Mouse (Mus musculus) lung, postnatal 25 days (tissue): ENCODE data around the gene Rsl24d1.
"Not testable (repeated sequence)": the region's sequence is repeated elsewhere in the genome, so short reads cannot be mapped to it uniquely, and the experiment has no call there.

ENCODE experiments used
- DNase-seq: peaks from one replicate; pipeline ENCODE4 v3.0.0; 2022; ENCODE audit warnings: low spot score

The Rsl24d1 gene

DNA sequence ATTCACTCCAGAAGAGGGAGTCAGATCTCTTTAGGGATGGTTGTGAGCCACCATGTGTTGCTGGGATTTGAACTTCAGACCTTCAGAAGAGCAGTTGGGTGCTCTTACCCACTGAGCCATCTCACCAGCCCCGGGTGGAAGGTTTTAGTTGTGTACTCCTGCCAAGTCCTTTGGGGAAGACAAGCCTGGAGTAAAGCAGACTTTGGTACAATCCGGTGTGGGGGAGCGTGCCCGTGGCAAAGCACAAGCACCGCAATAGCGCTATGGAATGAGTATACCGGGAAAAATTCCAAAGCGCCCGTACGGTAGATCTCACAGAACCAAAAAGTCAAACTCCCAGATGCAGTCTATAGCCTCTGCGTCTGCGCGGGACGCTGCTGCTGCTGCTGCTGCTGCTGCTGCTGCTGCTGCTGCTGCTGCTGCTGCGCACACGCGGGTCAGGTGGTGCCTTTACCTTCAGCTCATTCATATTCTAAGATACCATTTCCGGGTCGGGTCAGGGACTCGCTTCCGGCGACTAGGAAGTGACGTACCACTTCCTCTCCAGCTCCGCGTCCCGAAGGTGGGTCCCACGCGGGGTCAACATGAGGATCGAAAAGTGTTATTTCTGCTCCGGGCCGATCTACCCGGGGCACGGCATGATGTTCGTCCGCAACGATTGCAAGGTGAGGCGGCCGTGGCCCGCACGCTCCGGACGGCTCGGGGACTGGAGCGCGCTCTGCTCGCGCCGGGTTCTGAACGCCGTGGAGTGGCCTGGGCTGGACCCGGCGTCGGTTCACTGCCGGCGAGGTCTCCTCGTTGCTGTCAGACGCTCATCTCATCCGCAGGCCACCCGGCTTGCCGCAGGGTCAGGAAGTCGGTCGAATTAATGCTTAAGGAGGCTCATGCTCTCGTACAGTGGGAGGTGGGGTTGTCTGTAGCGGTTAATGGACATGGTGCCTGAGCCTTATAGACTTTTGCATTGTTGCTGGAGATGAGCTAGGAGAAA, at the start of gene Rsl24d1:
TSS of gene Rsl24d1 (plus strand) at position 508 of the 988 bp plus-strand sequence.
- peak; percentile 91 for DNase-seq

DNA sequence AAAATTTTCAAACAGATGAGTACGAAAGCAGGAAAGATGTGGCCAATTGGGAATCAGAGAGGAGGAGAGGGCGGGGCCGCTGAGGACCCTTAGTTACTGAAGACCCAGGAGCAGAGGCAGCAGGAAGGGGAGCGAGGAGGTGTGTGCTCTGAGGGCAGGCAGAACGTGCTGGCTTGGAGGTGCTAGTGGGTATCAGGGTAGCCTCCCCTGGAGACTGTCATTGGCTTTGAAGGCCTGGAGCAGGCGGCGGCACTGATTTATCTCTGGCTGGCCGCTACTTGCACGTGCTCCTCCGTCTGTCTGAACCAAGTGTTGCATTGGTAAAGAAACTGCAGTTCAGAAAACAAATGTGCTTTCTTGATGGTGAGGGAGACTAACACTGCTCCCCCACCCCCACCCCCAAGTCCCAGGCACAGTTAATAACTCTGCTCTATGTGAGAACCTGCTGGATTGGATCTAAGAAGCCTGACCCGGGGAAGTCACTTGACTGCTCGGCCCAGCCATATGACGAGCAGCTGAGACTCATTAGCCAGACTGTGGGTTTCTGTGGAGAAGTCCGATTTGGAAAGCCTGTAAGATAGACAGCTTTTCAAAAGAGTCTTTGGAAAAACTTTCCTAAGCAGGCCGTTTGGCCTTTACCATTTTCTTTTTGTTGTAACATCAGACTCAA, 49.5 kb upstream of the Rsl24d1 start:
- DNase-seq = no peak

DNA sequence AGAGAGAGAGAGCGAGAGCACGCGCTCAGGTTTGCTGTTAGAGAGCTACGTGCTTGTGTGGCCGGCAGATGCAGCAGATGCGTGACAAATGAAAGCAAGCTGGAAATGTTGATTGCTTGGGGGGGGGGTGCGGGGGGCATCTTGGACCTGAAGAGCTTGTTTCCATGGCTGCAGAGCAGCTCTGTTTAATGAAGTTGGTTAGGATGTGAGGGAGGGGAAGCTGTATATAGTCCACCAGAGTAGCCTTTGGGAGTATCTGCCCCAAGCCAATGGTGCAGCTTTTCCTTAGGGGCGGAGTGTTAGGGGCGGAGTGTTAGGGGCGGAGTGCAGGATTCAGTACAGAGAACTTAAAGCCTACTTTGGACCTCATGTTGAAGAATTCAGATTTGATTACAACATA, 46.1 kb upstream of the Rsl24d1 start:
- DNase-seq = no peak

DNA sequence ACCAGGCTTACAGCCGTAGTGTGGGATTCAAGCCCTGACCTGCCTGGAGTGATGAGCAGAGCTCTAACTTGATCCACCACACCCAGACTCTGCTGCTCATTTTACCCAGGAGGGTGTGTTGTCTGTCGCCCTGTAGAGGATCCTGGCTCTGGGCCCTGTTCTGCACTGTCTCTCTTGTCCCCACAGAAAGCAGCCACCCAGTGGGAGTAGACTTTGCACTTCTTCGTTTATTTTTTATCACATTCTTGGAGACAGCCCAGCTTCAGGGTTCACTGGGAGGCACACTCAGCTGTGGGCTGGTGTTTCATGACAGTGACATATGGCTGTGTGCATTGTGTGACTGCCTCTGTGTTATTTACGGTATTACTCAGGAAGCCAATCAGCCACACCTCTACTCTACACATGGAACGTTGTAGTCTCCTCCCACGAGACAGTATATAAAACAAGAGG, 45.0 kb upstream of the Rsl24d1 start:
- peak; percentile 83 for DNase-seq

DNA sequence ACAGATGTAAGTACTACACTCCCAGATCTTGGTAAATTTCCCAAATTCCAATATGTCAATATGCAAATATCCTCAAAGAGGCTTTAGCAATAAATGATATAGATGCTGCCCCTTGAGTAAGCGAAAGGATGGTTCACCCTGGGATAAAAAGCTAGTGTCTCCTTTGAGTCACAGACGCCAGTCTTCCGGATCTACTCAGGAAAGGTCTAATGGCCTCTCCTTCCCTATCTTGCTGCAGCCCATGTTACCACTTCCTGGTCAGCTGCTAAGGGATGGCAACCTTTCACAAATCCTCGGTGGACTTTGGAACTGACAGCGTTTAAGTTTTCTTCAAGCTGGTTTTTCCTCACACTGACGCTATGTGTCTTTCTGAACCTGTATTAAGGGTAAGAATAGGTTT, 44.5 kb upstream of the Rsl24d1 start:
- peak; percentile 59 for DNase-seq

DNA sequence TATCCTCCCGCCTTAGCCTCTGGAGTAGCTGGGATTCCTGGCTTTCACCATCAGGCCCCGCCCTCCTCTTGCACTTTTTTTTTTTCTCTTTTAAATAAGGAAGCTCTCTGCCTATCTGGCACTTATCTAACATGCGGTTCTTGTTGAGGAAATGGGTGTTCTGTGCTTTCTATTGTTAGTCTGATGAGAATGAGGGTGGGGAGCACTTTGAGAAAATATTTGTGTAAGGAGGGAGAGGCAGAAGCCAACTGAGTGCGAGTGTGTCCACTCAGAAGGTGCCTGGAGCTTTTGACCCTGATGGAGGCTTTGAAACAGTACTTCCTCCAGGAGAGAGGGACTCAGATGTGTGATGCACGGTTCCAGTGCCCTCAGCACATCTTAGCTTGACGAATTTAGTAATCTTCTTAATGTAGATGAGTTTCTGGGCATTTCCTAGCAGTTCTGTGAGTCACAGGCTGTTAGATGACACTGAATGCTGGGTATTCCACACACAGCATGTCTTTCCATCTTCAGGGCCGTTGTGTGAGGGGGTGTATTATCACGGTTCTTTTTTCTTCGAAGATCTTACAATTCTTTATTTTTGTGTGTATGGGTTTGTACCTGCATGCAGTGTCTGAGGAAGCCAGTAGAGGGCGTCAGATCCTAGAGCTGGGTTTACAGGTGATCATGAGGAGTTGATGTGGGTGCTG, 42.1 kb upstream of the Rsl24d1 start:
- peak; percentile 87 for DNase-seq

DNA sequence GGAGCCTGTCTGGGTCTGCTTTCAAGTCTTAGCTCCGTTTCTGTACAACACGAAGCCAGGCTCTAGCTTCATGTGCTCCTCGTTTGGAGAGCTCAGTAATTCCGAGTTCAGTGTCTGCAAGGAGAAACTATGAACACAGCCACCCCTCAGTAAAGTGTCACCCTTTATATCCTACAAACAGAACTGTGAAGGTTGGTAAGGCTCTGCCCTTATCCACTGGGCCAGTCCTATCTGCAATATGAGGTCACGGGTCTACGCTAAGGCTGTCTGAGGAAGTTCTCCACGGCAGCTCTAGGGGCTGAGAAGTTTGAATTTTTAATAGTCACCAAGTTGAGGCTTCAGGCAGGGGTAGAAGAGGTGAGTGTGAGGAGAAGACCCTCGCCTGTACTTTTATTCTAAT, 40.8 kb upstream of the Rsl24d1 start:
- DNase-seq = no peak

DNA sequence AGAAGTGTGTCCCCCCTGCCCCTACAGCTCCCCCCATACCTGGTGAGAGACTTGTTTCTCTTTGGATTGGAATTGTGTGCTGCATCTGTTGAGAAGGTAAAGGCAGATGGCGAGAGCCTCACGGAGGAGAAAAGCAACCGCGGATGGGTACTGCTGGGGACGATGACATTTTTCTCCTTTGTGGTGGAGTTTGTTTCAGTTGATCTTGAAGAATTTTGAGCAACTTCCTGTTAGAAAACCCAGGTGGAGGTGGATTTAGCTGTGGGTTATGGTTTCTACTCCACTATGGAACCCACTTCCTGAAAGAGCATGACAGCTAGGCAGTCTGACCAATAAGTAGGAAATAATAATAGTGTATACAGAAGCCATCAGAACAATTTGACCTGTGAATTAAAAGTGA, 40.1 kb upstream of the Rsl24d1 start:
- no peak for DNase-seq

DNA sequence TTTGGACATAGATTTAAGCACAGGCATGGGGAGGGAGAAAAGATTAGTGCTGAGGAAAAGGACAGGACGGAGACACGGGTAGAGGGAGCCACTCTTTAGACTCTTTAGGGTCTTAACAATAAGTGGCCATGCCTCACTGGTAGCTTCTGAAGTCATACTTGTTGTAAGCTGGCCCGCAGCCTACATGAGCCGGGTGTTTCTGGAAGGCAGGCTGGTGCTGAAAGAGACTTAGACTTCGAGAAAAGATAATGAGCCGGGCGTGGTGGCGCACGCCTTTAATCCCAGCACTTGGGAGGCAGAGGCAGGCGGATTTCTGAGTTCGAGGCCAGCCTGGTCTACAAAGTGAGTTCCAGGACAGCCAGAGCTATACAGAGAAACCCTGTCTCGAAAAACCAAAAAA, 33.9 kb upstream of the Rsl24d1 start:
- DNase-seq = not testable (repeated sequence)

DNA sequence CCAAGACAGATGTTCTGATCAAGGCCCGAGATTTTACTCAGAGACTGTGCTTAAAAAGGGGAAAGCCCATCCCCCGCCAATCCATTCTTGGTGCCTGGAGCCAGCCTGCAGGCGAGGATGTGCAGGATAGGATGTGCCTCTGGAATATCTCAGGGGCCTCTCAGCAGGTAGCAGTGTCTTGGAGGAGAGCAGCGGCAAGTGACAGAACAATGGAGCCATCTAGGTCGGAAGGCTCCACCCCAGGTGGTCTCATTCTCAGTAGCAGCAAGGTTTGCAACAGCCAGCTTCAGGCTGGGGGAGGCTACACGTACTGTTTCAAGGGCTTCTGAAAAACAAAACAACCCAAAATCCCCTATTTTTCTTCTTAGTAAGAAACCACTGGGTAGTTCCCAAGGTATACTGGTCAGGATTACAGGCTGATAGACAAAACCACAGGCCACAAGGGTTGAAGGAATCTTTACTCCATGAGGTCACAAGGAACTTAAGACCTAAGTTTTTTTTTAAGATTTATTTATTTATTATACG, 33.4 kb upstream of the Rsl24d1 start:
- DNase-seq = no peak

DNA sequence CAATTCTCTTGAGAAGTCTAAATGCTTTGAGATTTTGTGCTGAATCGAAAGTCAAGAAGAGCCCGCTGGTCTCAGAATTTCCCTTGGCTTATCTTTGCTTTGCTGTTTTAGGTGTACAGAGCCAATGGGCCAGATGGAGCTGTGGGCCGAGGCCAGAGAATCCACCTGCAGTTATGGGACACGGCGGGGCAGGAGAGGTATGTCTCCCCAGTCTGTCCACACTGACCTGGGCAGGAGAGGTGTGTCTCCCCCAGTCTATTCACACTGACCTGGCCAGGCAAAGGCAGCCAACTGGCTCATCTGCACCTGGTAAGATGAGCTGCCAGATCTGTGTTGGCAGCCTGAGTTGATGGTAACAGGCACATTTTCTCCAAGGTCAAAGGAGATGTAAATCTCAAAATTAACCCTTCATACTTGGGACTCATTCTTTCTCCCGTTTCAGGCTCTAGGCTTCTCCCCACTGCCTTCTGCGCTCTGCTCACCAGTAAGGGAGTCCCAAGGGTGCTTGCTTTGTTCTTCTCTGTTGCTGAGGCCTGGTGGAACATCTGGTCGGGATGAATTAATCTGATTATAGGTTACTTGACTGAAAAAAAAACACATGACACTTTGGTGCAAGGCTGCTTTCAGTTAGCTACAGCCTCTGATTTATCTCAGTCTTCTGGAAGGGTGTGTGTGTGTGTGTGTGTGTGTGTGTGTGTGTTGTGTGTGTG, 30.8 kb upstream of the Rsl24d1 start:
- no peak for DNase-seq

DNA sequence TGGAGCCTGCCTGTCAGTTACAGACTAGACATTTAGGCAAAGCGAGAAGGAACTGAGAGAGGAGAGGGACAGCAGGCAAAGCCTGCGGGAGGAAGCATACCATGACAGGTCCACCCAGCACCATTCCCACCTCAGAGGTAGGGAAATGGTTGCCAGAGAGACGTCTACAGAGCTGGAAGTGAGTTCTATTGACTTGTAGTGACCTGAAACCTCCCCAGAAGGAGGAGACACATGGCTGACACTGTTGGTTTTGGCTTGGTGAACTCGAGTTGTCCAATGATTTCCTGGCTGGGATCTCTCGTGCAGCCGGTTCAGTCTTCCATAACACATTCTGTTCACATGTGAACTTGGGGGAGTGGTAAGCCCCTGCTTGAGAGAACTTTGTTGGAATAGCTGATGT, 29.3 kb upstream of the Rsl24d1 start:
- DNase-seq = no peak

DNA sequence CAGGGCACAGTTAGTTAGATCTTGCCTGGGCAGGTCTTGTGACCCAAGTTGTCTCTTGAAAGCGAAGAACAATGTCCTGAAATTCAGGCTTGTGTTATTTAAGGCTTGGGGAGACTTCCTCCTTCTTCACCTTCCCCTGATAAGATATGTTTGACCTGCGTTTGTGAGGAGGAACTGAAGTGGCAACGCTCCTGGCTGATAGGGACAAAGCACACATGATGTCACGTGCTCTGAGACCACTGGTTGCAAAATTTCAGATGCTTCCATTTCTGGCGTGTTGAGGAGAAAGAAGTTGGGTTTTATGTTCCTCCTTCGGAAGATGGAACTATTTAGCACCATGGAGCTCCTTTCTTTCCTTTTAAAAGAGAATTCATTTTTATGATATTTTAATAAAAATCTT, 27.4 kb upstream of the Rsl24d1 start:
- peak; percentile 46 for DNase-seq

DNA sequence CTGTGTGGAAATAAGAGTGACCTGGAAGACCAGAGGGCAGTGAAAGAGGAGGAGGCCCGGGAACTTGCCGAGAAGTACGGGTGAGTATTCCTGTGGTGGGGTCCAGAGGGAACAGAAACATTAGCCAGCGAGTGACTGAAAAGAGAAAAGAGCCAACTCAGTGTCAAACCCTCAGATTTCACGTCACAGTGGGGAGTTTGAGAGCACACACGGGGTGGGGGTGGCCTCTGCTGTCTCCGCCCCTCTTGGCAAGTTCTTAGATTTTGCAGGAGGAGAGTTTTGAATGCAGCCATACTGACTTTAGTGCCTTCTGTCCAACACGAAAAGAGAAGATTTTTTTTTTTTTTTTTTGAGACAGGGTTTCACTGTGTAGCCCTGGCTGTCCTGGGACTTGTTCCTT, 26.1 kb upstream of the Rsl24d1 start:
- no peak for DNase-seq

DNA sequence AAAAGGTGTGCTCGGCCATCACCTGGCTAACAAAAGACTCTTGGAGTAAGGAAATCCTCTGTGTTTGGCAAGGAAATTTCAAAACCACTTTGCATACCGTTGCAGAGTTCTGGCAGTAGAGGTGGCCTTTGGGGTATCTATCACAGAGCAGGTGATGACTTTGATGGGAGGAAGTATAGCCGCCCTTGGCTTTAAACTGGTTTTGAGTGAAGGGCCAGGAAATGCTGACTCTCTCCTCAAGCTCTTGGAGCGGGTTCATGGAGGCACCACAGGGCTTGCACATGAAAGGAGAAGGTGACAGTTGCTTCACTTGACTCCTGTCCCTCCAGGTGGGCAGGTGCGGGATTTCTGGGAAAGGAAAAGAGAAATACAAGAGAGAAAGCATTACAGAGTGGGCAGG, 25.6 kb upstream of the Rsl24d1 start:
- DNase-seq = no peak

DNA sequence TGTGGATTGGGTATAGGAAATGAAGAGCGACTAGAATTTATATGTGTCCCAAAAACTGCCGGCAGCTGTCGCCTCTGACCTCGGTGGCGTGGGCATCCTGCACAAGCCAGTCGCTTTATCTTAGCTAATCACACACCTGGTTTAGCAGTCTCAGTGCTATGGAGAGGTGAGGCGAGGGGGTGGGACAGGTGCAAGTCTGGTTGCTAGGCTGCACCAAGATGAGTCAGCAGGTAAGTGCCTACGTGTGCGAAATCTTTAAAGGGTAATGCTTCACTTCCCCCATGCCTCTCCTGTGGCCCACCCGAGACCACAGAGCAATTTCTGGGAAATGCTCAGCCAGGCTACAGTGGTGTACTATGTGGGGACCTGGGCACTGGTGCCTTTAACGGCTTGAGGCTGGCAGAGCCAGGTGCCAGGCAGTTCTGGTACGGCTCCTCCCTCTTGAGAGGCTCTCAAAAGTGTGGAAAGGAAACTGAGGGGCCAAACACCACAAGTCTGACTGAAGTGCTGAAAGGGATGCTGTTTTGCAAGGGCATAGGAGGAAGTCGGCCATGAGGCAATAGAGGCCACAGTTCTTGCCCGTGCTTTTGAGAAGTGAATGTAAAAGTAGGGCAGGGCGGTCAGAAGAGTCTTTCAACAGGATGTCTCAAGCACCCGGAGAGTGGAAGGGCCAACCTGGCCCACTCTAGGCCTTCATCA, 23.9 kb upstream of the Rsl24d1 start:
- DNase-seq = peak; percentile 89

DNA sequence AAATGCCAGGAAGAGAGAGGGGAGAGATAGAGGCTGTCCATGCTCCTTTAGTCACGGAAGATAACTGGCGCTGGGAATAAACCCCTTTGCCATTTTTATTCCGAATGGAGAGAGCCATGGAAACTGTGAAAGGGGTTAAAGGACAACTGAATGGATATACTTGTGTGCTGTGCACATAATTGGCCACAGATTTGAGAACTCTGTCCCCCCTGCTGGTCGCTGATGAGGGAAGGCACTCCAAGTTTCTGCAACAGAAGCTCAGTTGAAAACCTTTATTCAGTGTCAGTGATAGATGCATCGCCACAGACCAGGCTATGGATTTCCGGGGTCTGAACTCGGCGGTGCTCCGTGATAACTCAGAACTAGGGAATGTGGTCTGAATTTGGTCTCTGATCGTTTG, 23.1 kb upstream of the Rsl24d1 start:
- no peak for DNase-seq

DNA sequence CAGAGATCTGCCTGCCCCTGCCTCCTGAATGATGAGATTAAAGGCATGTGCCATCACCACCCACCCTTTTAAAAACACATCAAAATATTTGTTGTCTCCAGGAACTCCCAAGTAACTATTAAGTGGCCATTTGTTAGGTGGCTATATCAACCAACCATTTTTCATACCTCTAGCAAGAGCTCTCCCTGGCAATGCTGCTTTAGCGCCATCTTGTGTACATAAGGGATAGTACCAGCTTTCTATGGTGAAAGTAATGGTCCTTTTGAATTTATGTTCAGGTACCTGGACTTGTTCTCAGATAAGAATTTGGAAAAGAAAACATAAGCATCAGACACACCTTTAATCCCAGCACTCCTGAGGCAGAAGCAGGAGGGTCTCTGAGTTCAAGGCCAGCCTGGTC, 21.5 kb upstream of the Rsl24d1 start:
- DNase-seq = peak; percentile 75

DNA sequence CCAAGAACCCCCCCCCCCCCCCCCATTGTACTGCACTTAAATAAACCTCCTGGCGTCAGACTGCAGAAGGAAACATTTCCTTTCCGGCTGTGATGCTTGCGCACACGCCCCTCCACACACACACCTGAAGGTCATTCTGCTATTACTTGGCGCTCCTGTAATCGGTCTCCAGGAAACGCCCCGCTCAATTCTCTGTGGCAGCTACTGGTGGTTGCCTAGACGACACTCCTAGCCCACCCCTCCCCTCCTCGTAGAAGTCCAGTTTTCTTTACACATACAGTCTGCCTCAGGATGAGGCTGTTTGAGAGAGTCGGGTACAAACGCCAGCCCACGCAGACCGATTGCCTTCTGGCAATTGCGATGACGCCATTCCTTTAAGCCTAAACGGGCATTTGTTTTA, 18.6 kb upstream of the Rsl24d1 start:
- no peak for DNase-seq

DNA sequence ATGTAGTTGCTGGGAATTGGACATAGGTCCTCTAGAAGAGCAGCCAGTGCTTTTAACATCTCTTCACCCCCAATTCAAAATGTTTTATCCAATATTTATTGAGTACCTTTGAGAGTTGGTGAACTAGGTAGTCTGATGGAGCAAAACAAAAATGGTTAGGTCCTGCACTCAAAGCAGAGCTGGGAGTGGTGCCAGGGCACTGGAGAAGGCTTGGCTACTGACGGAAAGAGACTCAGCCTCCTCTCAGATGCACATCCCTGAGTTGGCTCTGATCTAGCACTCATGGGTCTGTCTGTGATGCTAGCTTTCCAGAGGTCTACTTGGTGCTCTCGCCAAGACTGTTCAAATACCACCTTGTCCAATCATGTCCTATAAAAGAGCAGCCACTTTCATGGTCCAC, 15.3 kb upstream of the Rsl24d1 start:
- no peak for DNase-seq

DNA sequence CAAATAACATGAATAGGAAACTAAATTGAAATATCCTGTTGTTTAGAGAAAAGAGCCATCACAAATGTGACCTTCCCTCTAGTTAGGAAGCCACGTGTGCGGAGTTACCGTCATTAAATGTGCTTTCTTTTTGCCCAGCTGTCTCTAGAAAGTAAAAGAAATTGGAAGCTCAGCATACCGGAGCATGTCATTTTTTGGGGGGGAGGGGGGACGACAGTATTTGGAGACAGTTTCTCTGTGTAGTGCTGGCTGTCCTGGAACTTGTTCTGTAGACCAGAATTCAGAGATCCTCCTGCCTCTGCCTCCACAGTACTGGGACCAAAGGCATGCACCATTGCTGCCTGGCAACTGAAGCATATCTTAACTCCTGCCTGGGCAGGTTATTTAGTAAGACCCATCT, 11.7 kb upstream of the Rsl24d1 start, which contains the start of gene Khdc3:
TSS of gene Khdc3 (plus strand) at position 301 of the 400 bp plus-strand sequence.
- DNase-seq = no peak
